Mouse (Mus musculus) neural tube, embryonic 14.5 days (tissue): ENCODE measurements around the gene Ajm1. TPM values are rescaled to one million over a fixed set of nuclear protein-coding genes. Genes with fewer than 3 reads are reported as not detected.

Experiments
- ATAC-seq: fragments of 200-750 bp; cut with Nextera tagmentation; 2 replicates; pipeline ENCODE4 v1.8.0; 2017; ENCODE audit warnings: low read depth, mild to moderate bottlenecking, moderate TSS enrichment, moderate library complexity
- H3K27ac ChIP-seq: fragments of 300-500 bp; sonication (generic); 2 replicates; pipeline ENCODE4 v1.5.1; 2014; ENCODE audit warnings: low read depth, mild to moderate bottlenecking, control low read depth, low read length, moderate library complexity, mixed read lengths
- H3K27me3 ChIP-seq: fragments of 300-500 bp; sonication (generic); 2 replicates; pipeline ENCODE4 v1.6.1; 2014; ENCODE audit warnings: low read length; ENCODE audit not compliant: control insufficient read depth, insufficient read depth
- H3K36me3 ChIP-seq: fragments of 300-500 bp; sonication (generic); 2 replicates; pipeline ENCODE4 v1.6.1; 2014; ENCODE audit warnings: low read length, mixed read lengths; ENCODE audit not compliant: control insufficient read depth, insufficient read depth
- H3K4me1 ChIP-seq: fragments of 300-500 bp; sonication (generic); 2 replicates; pipeline ENCODE4 v1.6.1; 2014; ENCODE audit warnings: low read length; ENCODE audit not compliant: control insufficient read depth, insufficient read depth
- H3K4me2 ChIP-seq: fragments of 300-500 bp; sonication (generic); 2 replicates; pipeline ENCODE4 v1.6.1; 2014; ENCODE audit warnings: mild to moderate bottlenecking, low read depth, low read length, control low read depth
- H3K4me3 ChIP-seq: fragments of 300-500 bp; sonication (generic); 2 replicates; pipeline ENCODE4 v1.5.1; 2014; ENCODE audit warnings: low read depth, low read length, control low read depth, mixed read lengths
- H3K9ac ChIP-seq: fragments of 300-500 bp; sonication (generic); replicated peaks from 2 replicates; pipeline ENCODE4 v1.6.1; 2014; ENCODE audit warnings: low read depth, mild to moderate bottlenecking, control low read depth, low read length, mixed read lengths
- H3K9me3 ChIP-seq: fragments of 300-500 bp; sonication (generic); 2 replicates; pipeline ENCODE4 v1.6.1; 2016; ENCODE audit warnings: low read length; ENCODE audit not compliant: control insufficient read depth
- WGBS: fragments of 180-500 bp; shearing (Covaris S2); extraction: QIAGEN DNeasy Blood & Tissue Kit; methylation state at CpG from one replicate; pipeline ENCODE4 v1.1.7; 2014; 5-methylcytosine and 5-hydroxymethylcytosine counted together
- polyA plus RNA-seq: library from polyadenylated mRNA; unstranded; fragments of >200 nt; fragmentation: Nextera tagmentation; extraction: Ambion mirVana; gene quantifications from 2 replicates; pipeline ENCODE4 v1.2.1, GENCODE M21; 2014

Ajm1 gene
- polyA plus RNA-seq, 1 experiment from 2014 or later = 13.3 TPM

DNA sequence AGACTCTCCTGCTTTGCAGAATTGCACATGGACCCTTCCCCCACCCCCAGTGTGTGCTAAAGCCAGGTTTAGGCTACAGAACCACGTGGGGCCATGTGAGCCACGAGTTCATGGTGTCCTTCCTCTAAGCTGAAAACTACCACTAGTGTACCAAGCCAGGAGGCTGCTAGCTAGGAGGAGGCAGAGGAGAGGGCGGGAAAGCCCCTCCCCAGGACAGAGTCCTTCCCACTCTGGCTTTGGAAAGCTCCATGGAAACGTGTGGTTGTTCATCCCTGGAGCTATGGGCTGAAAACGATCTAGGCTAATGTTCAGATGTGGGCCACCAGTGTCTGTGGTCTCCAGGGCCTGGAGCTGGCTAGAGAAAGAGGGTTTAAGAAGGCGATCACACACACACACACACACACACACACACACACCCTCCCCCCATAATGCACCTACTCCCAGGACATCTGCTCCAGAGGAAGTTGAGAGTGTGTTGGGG lies 896 bp downstream of the Ajm1 start:
- Histone ChIP-seq H3K4me1 (peaks cover 45% of the 10 kb centered on the region), H3K27ac (no peak overlapping the region), H3K4me3 (peak overlapping the region; percentile 51), H3K9me3 (no peaks in the 10 kb centered on the region), H3K36me3 (peaks cover 10% of the 10 kb centered on the region; the same call in 1 of the 2 replicates), H3K9ac (peak overlapping the region; percentile 56; the same call in 1 of the 2 replicates), H3K4me2 (peak overlapping the region; percentile 66), H3K27me3 (peaks cover 41% of the 10 kb centered on the region)
- WGBS = 46% methylated on average over 6 of the region's 6 CpGs
- no peak for ATAC-seq

DNA sequence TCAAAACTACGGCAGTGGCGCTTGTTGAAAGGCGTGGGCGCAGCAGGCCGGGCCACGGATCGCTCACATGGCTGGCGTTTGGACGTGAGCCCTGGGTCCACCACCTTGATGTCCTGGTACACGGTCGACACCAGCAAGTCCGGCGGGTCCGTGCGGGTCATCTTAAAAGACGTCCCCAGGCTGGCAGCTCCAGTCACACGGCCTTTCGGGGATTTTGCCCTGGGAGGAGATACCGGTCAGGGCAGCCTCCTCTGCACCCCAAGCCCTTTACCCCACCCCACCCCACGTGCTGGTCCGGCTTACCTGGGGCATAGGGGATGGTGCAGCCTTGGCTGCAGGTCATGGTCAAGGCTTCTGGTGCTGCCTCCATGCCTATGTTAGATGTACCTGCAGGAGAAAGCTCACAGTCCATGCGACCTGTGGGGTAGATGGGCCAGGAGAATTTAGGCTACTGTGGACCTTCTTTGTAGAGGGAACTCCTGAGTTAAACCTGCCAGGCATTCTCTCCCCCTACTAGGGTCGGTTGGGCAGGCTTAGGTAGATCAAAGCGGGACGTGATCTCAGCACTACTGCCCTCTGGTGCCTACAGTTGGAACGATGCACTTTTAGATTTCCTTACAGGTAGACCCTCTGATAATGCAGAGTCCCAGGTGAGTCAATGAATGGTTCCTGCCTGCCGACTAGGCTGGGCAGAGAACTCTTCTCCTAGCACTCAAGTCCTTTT lies 1.7 kb downstream of the Ajm1 start:
- peaks cover 41% of the 10 kb centered on the region for H3K27me3 ChIP-seq
- whole genome bisulfite sequencing = 6% methylated on average over 27 of the region's 27 CpGs
- no peak for ATAC-seq
- H3K4me2 ChIP-seq = peak overlapping the region; percentile 23
- H3K9me3 ChIP-seq = no peaks in the 10 kb centered on the region
- peak overlapping the region; percentile 7; the same call in 1 of the 2 replicates for H3K4me3 ChIP-seq
- H3K9ac ChIP-seq = no peak overlapping the region
- peaks cover 50% of the 10 kb centered on the region for H3K4me1 ChIP-seq
- no peak overlapping the region for H3K27ac ChIP-seq
- peaks cover 7% of the 10 kb centered on the region; the same call in 1 of the 2 replicates for H3K36me3 ChIP-seq

DNA sequence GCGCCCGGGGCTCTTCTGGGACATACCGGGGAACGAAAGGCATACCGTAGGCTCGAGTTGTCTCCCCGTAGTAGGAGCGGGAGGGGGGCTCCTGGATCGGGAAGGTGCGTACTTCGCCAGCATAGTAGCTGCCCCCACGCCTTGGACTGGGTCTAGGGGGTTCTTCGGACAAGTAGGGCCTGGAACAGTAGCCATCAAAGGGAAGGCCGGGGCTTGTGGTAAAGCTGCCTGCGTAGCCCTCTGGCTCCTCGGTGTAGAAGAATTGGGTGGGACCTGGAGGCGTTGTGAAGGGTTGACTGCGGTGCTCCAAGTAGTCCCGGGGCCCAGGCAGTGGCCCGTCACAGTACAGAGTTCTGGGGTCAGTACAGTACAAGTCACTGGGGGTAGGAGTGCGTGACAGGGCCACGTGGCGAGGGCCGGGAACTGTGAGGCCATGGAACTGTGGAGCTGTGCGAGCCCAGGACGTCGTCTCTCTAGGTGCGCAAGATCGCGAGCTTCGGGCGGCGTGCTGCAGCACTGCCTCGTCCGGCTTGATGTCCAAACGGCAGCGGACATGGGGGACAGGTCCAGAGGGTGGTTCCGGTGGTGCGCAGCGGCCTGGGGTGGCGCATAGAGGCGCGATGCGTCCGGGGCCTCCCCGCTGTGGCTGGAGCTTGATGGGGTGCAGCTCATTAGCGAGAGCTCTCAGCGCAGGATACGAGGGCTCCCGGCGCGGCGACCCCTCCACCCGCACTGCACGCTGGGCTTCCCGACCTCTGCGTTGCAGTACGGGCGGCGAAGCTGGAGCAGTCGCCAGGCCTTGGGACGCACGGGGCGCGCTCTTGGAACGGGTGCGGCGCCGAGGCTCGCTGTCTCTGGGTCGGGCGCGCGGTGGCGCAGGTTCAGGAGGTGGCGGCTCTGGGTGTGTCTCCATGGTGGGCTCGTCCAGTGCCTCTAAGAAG lies 2.5 kb downstream of the Ajm1 start:
- peak overlapping the region; percentile 7; the same call in 1 of the 2 replicates for H3K4me3 ChIP-seq
- H3K27ac ChIP-seq = no peak overlapping the region
- peak overlapping the region; percentile 23 for H3K4me2 ChIP-seq
- H3K36me3 ChIP-seq = peaks cover 5% of the 10 kb centered on the region; the same call in 1 of the 2 replicates
- 6% methylated on average over 76 of the region's 77 CpGs for WGBS
- no peak for ATAC-seq
- H3K9ac ChIP-seq = no peak overlapping the region
- H3K4me1 ChIP-seq = peaks cover 50% of the 10 kb centered on the region
- H3K9me3 ChIP-seq = no peaks in the 10 kb centered on the region
- peaks cover 41% of the 10 kb centered on the region for H3K27me3 ChIP-seq

DNA sequence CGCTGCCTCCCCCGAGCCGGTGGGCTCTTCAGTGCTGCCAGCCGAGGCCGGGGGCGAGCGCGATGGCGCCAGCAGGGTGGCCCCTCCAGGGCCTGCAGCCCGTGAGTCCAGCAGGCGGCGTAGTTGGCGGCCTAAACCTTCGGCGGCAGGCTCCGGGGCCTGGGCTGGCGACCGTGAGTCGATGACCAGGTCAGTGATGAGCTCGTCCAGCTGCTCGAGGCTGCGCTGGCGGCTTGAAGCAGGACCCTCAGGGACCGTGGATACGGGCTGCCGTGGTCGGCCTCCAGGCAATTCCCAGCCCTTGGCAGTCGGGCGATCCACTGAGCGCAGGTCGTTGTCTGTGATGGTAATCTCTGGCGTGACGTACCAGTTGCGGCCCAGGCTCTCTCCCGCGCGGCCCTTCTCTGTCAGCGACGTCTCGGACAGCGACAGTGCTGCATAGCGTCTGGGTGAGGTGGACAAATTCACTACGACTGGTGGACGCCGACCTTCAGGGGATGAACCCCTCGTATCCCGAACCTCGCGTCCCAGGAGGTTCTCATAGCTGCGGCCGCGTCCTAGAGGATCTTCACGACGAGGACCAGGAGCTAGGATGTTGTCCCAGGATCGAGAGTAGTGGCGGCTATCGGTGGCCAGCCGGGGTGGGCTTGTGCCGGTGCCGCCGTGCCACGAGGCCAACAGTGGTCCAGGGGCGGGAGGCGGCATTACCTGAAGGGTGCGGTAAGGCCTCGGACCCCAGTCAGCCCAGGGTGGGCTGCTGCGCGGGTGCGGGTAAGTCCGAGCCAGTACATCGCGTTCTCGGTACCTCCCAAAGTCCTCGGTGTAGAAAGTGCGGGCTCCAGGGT lies 3.4 kb downstream of the Ajm1 start:
- H3K27ac ChIP-seq = no peak overlapping the region
- 8% methylated on average over 74 of the region's 75 CpGs for WGBS
- peaks cover 55% of the 10 kb centered on the region for H3K4me1 ChIP-seq
- H3K4me3 ChIP-seq = peak overlapping the region; percentile 16; the same call in 1 of the 2 replicates
- H3K4me2 ChIP-seq = peak overlapping the region; percentile 27
- ATAC-seq = no peak
- H3K9ac ChIP-seq = no peak overlapping the region
- peaks cover 41% of the 10 kb centered on the region for H3K27me3 ChIP-seq
- no peaks in the 10 kb centered on the region for H3K9me3 ChIP-seq
- peaks cover 3% of the 10 kb centered on the region; the same call in 1 of the 2 replicates for H3K36me3 ChIP-seq

DNA sequence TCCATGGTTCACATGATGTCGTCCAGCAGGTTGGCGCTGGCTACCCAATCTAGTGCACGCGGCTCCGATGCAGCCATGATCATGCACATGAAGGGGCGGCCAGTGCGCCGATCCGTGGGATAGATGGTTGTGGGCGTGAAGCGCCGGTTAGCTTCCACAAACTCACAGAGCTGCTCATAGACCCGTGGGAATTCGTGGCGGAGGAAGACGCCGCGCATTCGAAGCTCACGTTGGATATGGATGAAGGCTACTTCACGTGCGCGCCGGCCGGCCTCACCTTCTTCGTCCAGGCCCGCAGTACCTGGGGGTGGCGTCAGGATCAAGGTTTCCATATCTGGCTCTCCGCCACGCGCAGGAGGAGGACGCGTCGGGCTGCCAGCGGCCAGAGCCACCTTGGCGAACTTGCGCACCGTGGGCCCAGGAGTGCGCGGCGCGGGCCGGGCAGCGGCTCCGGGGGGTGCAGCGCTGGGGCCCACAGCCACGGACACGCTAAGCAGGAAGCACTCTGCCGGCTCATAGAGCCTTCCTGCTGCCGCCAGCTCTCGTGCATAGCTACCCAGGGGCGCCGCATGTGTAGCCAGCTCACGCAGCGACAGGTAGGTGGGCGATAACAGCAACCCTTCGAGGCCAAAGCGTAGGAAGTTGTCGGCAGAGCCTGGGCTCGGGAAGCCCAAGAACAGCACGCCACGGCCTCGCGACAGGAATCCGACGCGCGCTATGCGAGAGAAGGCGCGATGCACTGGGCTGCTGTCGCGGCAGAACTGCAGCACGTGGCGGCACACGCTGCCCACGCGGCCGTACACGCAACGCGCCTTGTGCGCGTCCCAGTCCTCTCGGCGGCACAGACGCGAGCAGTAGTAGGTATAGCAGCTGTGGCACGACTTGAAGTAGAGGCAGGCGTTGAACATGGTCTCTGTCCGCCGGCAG lies 4.3 kb downstream of the Ajm1 start:
- no peak overlapping the region for H3K9ac ChIP-seq
- ATAC-seq = no peak
- peaks cover 3% of the 10 kb centered on the region; the same call in 1 of the 2 replicates for H3K36me3 ChIP-seq
- H3K4me3 ChIP-seq = peak overlapping the region; percentile 16; the same call in 1 of the 2 replicates
- H3K4me1 ChIP-seq = peaks cover 46% of the 10 kb centered on the region
- no peaks in the 10 kb centered on the region for H3K9me3 ChIP-seq
- WGBS = 13% methylated on average over 91 of the region's 92 CpGs
- peak overlapping the region; percentile 27 for H3K4me2 ChIP-seq
- H3K27me3 ChIP-seq = peaks cover 41% of the 10 kb centered on the region
- no peak overlapping the region for H3K27ac ChIP-seq

DNA sequence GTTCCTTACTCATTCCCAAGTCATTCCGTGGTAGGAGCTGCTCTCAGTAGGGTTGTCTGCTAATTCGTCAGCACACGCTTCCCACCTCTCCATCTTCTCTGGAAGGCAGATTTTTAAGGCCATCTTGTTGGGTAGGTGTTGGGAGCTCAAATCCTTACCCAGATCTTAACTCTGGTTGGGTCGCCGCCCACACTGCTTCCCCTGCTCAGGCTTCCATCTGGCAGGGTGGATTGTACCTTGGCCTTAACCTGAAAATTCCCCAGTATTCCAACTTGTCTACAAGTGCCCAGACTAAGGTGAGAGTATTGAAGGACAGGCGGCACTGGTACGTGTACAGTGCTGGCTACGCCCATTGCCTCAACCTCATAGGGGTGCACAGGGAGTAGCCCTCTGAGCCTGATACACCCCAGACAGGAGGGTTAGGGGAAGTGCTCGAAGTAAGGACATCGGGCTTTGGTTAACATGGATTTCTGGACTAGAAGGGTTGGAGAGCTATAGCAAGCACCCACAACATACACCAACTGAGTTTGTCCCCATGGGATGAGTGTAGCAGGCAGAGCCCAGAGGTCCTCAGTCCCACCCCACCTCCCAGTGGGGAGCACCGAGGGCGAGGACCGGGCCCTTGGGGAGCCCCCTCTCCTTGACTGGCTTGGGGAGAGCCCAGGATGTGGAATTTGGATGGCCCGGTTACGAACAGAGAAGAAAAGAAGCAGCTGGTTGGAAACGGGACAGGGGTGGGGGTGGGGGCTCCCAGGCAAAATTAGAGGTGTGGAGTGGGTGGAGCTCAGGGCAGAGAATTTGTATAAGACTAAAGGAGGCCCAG lies 5.3 kb downstream of the Ajm1 start:
- Histone ChIP-seq H3K4me2 (no peak overlapping the region), H3K27me3 (peaks cover 41% of the 10 kb centered on the region), H3K27ac (no peak overlapping the region), H3K36me3 (peaks cover 3% of the 10 kb centered on the region; the same call in 1 of the 2 replicates), H3K9me3 (no peaks in the 10 kb centered on the region), H3K4me3 (no peak overlapping the region), H3K4me1 (peaks cover 39% of the 10 kb centered on the region), H3K9ac (no peak overlapping the region)
- WGBS = 78% methylated on average over 16 of the region's 16 CpGs
- ATAC-seq = no peak

DNA sequence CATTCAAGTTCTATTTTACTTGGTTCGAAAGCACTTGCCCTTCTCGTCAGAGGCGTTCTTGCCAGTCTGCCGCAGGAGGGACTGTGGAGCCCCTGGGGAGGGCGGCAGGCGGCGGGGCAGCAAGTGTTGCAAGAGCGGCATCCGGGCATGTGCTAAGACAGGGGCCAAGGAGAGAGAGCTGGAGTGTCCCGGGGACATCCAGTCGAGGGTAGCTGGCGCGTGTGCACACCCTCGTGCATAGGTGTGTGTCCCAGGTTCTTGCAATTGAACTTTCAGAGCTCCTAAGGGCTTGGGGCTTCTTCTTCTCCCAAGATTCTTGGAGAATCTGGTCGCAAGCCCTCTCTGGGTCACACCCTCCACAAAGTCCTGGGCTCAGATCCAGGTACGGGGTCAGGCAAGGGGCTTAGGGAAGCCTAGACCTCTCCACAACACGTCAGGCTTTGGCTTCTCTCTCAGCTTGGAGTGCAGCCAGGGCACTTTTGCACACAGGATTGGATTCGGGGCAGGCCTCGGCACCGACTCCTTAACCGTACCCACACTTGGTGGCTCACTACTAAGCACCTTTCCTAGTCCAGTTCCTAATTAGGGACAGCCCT lies 6.0 kb downstream of the Ajm1 start:
- Histone ChIP-seq H3K36me3 (peaks cover 3% of the 10 kb centered on the region; the same call in 1 of the 2 replicates), H3K27ac (peak overlapping the region; percentile 82), H3K9ac (peak overlapping the region; percentile 58), H3K4me2 (peak overlapping the region; percentile 66), H3K9me3 (no peaks in the 10 kb centered on the region), H3K4me3 (peak overlapping the region; percentile 45), H3K4me1 (peaks cover 34% of the 10 kb centered on the region), H3K27me3 (peaks cover 40% of the 10 kb centered on the region)
- ATAC-seq = peak; percentile 11; the same call in 1 of the 2 replicates
- WGBS = 16% methylated on average over 21 of the region's 21 CpGs
